Mouse (Mus musculus): Measurements from ENCODE around the gene Ndufa8.

Gene Ndufa8

GRCm38 (mm10) chr2:36048748-36049566 is at the start of gene Ndufa8, which contains the start of gene Morn5:
Ndufa8 (minus strand) TSS chr2:36049406.
Morn5 (plus strand) TSS chr2:36049458.
- ATAC-seq (ENCODE audit: low TSS enrichment), result peak; percentile 97

- no peak for ATAC-seq (ENCODE audit: low TSS enrichment)
Measured at GRCm38 (mm10) chr2:36098021-36098420, 48.8 kb upstream of the Ndufa8 start.

- ATAC-seq (ENCODE audit: low TSS enrichment), result no peak
Measured at GRCm38 (mm10) chr2:36097129-36097815, 48.1 kb upstream of the Ndufa8 start.

- no peak for ATAC-seq (ENCODE audit: low TSS enrichment)
Measured at GRCm38 (mm10) chr2:36093914-36094475, 44.8 kb upstream of the Ndufa8 start.

GRCm38 (mm10) chr2:36093301-36093700 is 44.1 kb upstream of the Ndufa8 start:
- no peak for ATAC-seq (ENCODE audit: low TSS enrichment)

GRCm38 (mm10) chr2:36092748-36093147 is 43.5 kb upstream of the Ndufa8 start:
- ATAC-seq (ENCODE audit: low TSS enrichment), result no peak

- no peak for ATAC-seq (ENCODE audit: low TSS enrichment)
Measured at GRCm38 (mm10) chr2:36090853-36091741, 41.9 kb upstream of the Ndufa8 start.

- ATAC-seq (ENCODE audit: low TSS enrichment), result no peak
Measured at GRCm38 (mm10) chr2:36089190-36089589, 40.0 kb upstream of the Ndufa8 start.

- ATAC-seq (ENCODE audit: low TSS enrichment), result no peak
Measured at GRCm38 (mm10) chr2:36085041-36085440, 35.8 kb upstream of the Ndufa8 start.

GRCm38 (mm10) chr2:36082802-36083580 is 33.8 kb upstream of the Ndufa8 start:
- no peak for ATAC-seq (ENCODE audit: low TSS enrichment)

- no peak for ATAC-seq (ENCODE audit: low TSS enrichment)
Measured at GRCm38 (mm10) chr2:36081446-36081845, 32.2 kb upstream of the Ndufa8 start.

- ATAC-seq (ENCODE audit: low TSS enrichment), result no peak
Measured at GRCm38 (mm10) chr2:36077160-36077761, 28.1 kb upstream of the Ndufa8 start.

- ATAC-seq (ENCODE audit: low TSS enrichment), result no peak
Measured at GRCm38 (mm10) chr2:36075210-36075609, 26.0 kb upstream of the Ndufa8 start.

- ATAC-seq (ENCODE audit: low TSS enrichment), result no peak
Measured at GRCm38 (mm10) chr2:36073781-36074180, 24.6 kb upstream of the Ndufa8 start.

- no peak for ATAC-seq (ENCODE audit: low TSS enrichment)
Measured at GRCm38 (mm10) chr2:36071660-36072305, 22.6 kb upstream of the Ndufa8 start.

GRCm38 (mm10) chr2:36067132-36067531 is 17.9 kb upstream of the Ndufa8 start:
- ATAC-seq (ENCODE audit: low TSS enrichment), result no peak

- no peak for ATAC-seq (ENCODE audit: low TSS enrichment)
Measured at GRCm38 (mm10) chr2:36061409-36061808, 12.2 kb upstream of the Ndufa8 start.

- ATAC-seq (ENCODE audit: low TSS enrichment), result no peak
Measured at GRCm38 (mm10) chr2:36056248-36056647, 7.0 kb upstream of the Ndufa8 start.

- ATAC-seq (ENCODE audit: low TSS enrichment), result peak; percentile 44; the same call in 1 of the 2 replicates
Measured at GRCm38 (mm10) chr2:36053249-36053648, 4.0 kb upstream of the Ndufa8 start.

- no peak for ATAC-seq (ENCODE audit: low TSS enrichment)
Measured at GRCm38 (mm10) chr2:36049567-36049954, 355 bp upstream of the Ndufa8 start.

All from frontal cortex, adult (tissue).